Mouse (Mus musculus) hindbrain, embryonic 14.5 days (tissue): ENCODE measurements around the gene Gpm6b. TPM values are rescaled to one million over a fixed set of nuclear protein-coding genes. Genes with fewer than 3 reads are reported as not detected.

ENCODE experiments used
- ATAC-seq: fragments of 200-750 bp; cut with Nextera tagmentation; 2 replicates; pipeline ENCODE4 v1.8.0; 2017; ENCODE audit warnings: moderate number of reproducible peaks, mild to moderate bottlenecking, moderate TSS enrichment, moderate library complexity; ENCODE audit not compliant: low FRiP score
- DNase-seq: peaks from one replicate; pipeline ENCODE4 v3.0.0-alpha.2; 2015; ENCODE audit warnings: low spot score
- H3K27ac ChIP-seq: fragments of 300-500 bp; sonication (generic); 2 replicates; pipeline ENCODE4 v1.5.1; 2014; ENCODE audit warnings: mild to moderate bottlenecking, moderate library complexity
- H3K27me3 ChIP-seq: fragments of 300-500 bp; sonication (generic); 2 replicates; pipeline ENCODE4 v1.6.1; 2014; ENCODE audit warnings: mild to moderate bottlenecking, low read length, mixed read lengths; ENCODE audit not compliant: control insufficient read depth, insufficient read depth
- H3K36me3 ChIP-seq: fragments of 300-500 bp; sonication (generic); replicated peaks from 2 replicates; pipeline ENCODE4 v1.6.1; 2014; ENCODE audit not compliant: control insufficient read depth, insufficient read depth
- H3K4me1 ChIP-seq: fragments of 300-500 bp; sonication (generic); replicated peaks from 2 replicates; pipeline ENCODE4 v1.6.1; 2014; ENCODE audit warnings: antibody characterized with exemption, low read length, mixed read lengths; ENCODE audit not compliant: control insufficient read depth, insufficient read depth
- H3K4me2 ChIP-seq: fragments of 300-500 bp; sonication (generic); replicated peaks from 2 replicates; pipeline ENCODE4 v1.6.1; 2014; ENCODE audit warnings: mild to moderate bottlenecking, moderate library complexity
- H3K4me3 ChIP-seq: fragments of 300-500 bp; sonication (generic); replicated peaks from 2 replicates; pipeline ENCODE4 v1.5.1; 2014; ENCODE audit warnings: mild to moderate bottlenecking, low read length
- H3K9ac ChIP-seq: fragments of 300-500 bp; sonication (generic); 2 replicates; pipeline ENCODE4 v1.6.1; 2014
- H3K9me3 ChIP-seq: fragments of 300-500 bp; sonication (generic); 2 replicates; pipeline ENCODE4 v1.6.1; 2016; ENCODE audit warnings: low read length; ENCODE audit not compliant: control insufficient read depth
- WGBS: fragments of 180-500 bp; shearing (Covaris S2); extraction: QIAGEN DNeasy Blood & Tissue Kit; methylation state at CpG from one replicate; pipeline ENCODE4 v1.1.7; 2014; 5-methylcytosine and 5-hydroxymethylcytosine counted together
- polyA plus RNA-seq: library from polyadenylated mRNA; unstranded; fragments of >200 nt; fragmentation: Nextera tagmentation; extraction: Ambion mirVana; gene quantifications from 2 replicates; pipeline ENCODE4 v1.2.1, GENCODE M21; 2014

Gpm6b gene
- polyA plus RNA-seq, 1 experiment from 2014 or later = 233 TPM

DNA sequence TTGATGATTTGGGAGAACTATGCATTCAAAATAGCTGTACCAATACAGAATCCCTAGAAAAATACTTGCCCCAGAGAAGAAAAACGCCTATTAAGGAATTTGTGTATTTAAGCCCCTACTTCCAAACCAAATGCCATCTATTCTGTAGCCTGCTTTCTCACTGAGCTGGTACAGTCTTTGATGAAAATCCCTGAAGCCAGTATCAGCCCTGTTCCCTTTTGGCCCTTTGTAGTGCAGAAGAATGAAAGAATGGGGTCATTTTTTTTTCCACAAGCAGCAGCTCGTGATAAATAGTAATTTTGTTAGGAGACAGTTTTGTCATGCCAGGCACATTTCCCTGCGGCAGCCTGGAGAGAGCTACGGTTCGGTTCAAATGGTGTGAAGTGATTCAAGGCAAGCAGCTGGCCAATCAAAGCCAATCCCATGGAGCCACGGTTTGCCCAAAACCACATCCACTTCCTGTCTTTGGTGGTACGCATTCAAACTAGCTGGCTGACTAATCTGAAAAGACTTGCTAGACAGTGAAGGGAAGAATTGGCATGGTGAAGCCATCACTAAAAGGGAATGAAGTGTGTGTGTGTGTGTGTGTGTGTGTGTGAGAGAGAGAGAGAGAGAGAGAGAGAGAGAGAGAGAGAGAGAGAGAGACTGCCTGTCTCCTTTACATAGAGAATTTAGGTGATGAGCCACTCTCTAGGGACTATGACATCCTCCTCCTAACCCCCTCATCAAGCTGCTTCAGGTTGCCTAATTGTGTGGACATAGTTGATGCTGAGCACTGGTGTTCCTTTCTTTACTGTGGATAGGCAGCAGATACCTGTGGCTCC is 78.1 kb downstream of the Gpm6b start:
- H3K4me1 ChIP-seq = no peaks in the 10 kb centered on the region
- peak; percentile 82; the same call in 1 of the 2 replicates for ATAC-seq
- DNase-seq = no peak
- H3K9me3 ChIP-seq = no peaks in the 10 kb centered on the region
- no peaks in the 10 kb centered on the region for H3K36me3 ChIP-seq
- no peak overlapping the region for H3K4me2 ChIP-seq
- no peak overlapping the region for H3K4me3 ChIP-seq
- H3K27ac ChIP-seq = peak overlapping the region; percentile 70
- no peak overlapping the region for H3K9ac ChIP-seq
- WGBS = 31% methylated on average over 7 of the region's 7 CpGs
- peaks cover 6% of the 10 kb centered on the region; the same call in 1 of the 2 replicates for H3K27me3 ChIP-seq

DNA sequence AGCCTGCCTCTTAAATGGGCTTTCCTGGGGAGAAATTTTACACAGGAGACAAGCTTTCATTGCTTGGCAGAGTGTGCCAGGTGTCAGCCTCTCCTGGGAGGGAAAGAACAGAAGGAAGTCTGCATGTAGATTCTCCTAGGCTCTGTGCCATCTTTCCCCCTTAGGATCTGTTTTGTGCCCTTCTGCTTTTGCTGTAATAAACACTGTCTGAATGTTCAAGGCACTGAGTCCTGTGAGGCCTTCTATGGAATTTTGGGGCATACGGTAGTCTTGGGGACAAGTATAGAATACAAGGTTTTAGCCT is 78.6 kb downstream of the Gpm6b start:
- 62% methylated on average over 1 of the region's 1 CpGs for WGBS

DNA sequence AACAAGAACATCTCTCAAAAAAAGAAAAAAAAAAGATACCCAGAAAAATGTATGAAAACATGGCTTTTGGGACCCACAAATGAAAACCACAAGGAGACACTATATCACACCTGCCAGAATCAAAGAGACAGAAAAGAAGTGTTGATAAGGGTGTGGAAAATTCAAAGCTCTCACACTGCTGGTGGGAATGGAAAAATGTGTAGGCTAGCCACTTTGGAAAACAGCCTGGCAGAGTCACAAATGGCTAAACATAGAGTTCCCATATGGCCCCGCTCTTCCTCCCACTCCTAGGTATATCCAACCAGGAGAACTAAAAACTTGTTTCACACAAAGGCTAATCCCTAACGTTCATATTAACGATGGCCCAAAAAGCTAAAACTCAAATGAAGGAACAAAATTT is 84.5 kb downstream of the Gpm6b start:
- Histone ChIP-seq H3K36me3 (no peaks in the 10 kb centered on the region), H3K9ac (no peak overlapping the region), H3K27me3 (no peaks in the 10 kb centered on the region; the same call in 1 of the 2 replicates), H3K4me3 (no peak overlapping the region), H3K27ac (no peak overlapping the region), H3K9me3 (no peaks in the 10 kb centered on the region), H3K4me1 (peaks cover 3% of the 10 kb centered on the region; the same call in 1 of the 2 replicates), H3K4me2 (no peak overlapping the region)
- ATAC-seq (no peak), DNase-seq (no peak)
- WGBS = 94% methylated on average over 3 of the region's 3 CpGs

More for the DNA sequence above, 78.6 kb downstream of the Gpm6b start:
- H3K4me3 ChIP-seq = no peak overlapping the region
- ATAC-seq = no peak
- DNase-seq = no peak
- no peak overlapping the region for H3K4me2 ChIP-seq
- H3K4me1 ChIP-seq = no peaks in the 10 kb centered on the region
- no peaks in the 10 kb centered on the region for H3K36me3 ChIP-seq
- peak overlapping the region; percentile 70; the same call in 1 of the 2 replicates for H3K27ac ChIP-seq
- H3K9ac ChIP-seq = no peak overlapping the region
- H3K27me3 ChIP-seq = peaks cover 6% of the 10 kb centered on the region; the same call in 1 of the 2 replicates
- H3K9me3 ChIP-seq = no peaks in the 10 kb centered on the region

DNA sequence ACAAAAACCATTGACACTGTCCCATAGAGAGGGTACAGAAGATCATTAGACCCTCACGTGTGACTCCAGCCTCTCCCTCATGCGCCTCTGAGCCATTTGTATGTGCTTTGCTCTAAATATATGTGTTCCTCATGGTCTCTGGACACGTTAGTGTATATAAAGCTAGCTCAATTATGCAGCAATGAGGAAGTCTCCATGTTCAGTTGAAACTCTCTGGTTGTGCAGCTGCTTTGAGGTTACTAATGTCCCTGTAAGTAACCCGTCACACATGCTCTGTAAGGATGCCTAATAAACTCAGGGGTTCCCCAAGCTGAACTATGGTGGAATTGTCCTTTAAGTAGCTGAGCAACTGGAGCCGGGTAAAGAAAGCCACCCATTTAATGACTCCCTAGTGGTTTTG is 88.9 kb downstream of the Gpm6b start:
- ATAC-seq = no peak
- H3K4me2 ChIP-seq = no peak overlapping the region
- H3K9me3 ChIP-seq = no peaks in the 10 kb centered on the region
- H3K27me3 ChIP-seq = no peaks in the 10 kb centered on the region
- peak overlapping the region; percentile 86 for H3K27ac ChIP-seq
- H3K9ac ChIP-seq = no peak overlapping the region
- peaks cover 12% of the 10 kb centered on the region; the same call in 1 of the 2 replicates for H3K4me1 ChIP-seq
- H3K4me3 ChIP-seq = no peak overlapping the region
- H3K36me3 ChIP-seq = no peaks in the 10 kb centered on the region
- no peak for DNase-seq
- WGBS = 52% methylated on average over 5 of the region's 5 CpGs

GRCm38 (mm10) chrX:166328219-166328901 is 89.6 kb downstream of the Gpm6b start:
- no peaks in the 10 kb centered on the region for H3K27me3 ChIP-seq
- H3K4me1 ChIP-seq = peaks cover 12% of the 10 kb centered on the region; the same call in 1 of the 2 replicates
- no peak overlapping the region for H3K4me3 ChIP-seq
- ATAC-seq (0 out of 2 replicates have a peak, but pooled peaks have one; percentile 7), DNase-seq (no peak)
- H3K4me2 ChIP-seq = peak overlapping the region; percentile 15; the same call in 1 of the 2 replicates
- H3K36me3 ChIP-seq = no peaks in the 10 kb centered on the region
- peak overlapping the region; percentile 86 for H3K27ac ChIP-seq
- H3K9me3 ChIP-seq = no peaks in the 10 kb centered on the region
- 30% methylated on average over 3 of the region's 3 CpGs for WGBS
- H3K9ac ChIP-seq = no peak overlapping the region

DNA sequence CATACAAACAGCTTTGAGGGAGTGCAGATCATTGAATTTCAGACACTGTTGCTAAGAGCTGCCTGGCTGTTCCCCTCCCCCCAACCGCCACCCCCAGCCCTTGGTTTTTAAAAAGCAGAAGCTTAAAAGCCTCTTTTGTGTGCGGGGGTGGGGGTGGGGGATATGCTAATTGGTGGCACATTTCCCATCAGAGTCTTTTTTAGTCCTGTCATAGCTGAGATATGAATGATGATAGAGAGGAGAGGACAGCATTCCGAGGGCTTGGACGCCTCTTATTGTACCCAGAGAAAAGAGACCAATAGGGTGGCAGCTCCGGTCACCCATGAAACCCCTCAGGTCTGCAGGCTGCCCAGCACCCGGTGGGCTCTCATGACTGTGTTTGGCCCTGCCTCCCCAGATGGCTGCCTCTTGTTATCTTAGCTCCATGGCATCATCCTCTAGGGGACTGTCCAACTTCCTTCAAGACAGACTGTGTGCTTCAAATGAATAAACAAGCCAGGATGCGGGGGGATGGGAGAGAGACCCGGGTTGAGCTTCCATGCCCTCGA is 90.3 kb downstream of the Gpm6b start:
- Histone ChIP-seq H3K9ac (no peak overlapping the region), H3K27me3 (no peaks in the 10 kb centered on the region), H3K4me2 (peak overlapping the region; percentile 15), H3K9me3 (no peaks in the 10 kb centered on the region), H3K27ac (peak overlapping the region; percentile 86), H3K4me3 (no peak overlapping the region), H3K4me1 (peaks cover 12% of the 10 kb centered on the region; the same call in 1 of the 2 replicates), H3K36me3 (no peaks in the 10 kb centered on the region)
- peak; percentile 57 for DNase-seq
- ATAC-seq = peak; percentile 93
- 22% methylated on average over 9 of the region's 9 CpGs for WGBS

DNA sequence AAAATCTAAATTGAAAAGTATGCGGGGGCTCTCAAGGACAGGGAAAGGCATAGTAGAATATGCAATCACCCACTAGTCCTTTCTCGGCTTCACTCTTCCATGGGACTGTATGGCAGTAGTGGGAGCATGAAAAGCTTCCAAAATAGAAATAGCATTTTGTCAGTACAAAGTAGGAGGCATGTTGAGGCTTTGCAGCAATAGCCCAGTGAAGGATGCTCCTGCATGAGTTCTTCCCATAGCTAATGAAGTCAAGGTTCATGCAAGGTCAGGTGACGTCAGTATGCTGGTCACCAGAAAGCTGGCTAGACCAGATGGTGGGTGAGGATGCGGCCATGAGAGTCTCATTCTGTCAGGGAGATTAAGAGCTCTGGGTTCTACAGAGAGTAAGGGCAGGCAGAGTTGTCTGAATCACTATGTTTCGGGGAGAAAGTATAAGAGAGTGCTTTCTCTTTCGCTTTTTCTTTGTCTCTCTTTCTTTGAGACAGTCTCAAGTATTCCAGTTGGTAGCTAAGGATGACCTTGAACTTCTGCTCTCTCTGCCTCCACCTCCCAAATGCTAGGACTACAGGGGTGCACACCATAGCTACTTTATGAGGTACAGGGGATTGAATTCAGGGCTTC is 95.9 kb downstream of the Gpm6b start:
- WGBS = 90% methylated on average over 6 of the region's 6 CpGs
- no peaks in the 10 kb centered on the region for H3K4me1 ChIP-seq
- H3K36me3 ChIP-seq = no peaks in the 10 kb centered on the region
- H3K4me2 ChIP-seq = no peak overlapping the region
- H3K9me3 ChIP-seq = no peaks in the 10 kb centered on the region
- no peak overlapping the region for H3K9ac ChIP-seq
- H3K27ac ChIP-seq = no peak overlapping the region
- peaks cover 3% of the 10 kb centered on the region; the same call in 1 of the 2 replicates for H3K27me3 ChIP-seq
- DNase-seq (no peak), ATAC-seq (no peak)
- no peak overlapping the region for H3K4me3 ChIP-seq

- 95% methylated on average over 4 of the region's 5 CpGs for WGBS
- H3K27ac ChIP-seq = no peak overlapping the region
- no peaks in the 10 kb centered on the region for H3K9me3 ChIP-seq
- DNase-seq = no peak
- no peak for ATAC-seq
- H3K4me1 ChIP-seq = no peaks in the 10 kb centered on the region
- H3K9ac ChIP-seq = no peak overlapping the region
- no peak overlapping the region for H3K4me2 ChIP-seq
- peaks cover 6% of the 10 kb centered on the region; the same call in 1 of the 2 replicates for H3K27me3 ChIP-seq
- H3K36me3 ChIP-seq = no peaks in the 10 kb centered on the region
- no peak overlapping the region for H3K4me3 ChIP-seq
Observed at GRCm38 (mm10) chrX:166338353-166338752, 99.6 kb downstream of the Gpm6b start.
